Mouse (Mus musculus) kidney, postnatal 0 days (tissue): ENCODE results near the gene Tmem169. TPM values are rescaled to one million over a fixed set of nuclear protein-coding genes. Genes with fewer than 3 reads are reported as not detected.

Experiments used
- ATAC-seq: fragments of 200-750 bp; cut with Nextera tagmentation; replicated peaks from 2 replicates; pipeline ENCODE4 v1.8.0; 2017; ENCODE audit warnings: low read depth, moderate number of reproducible peaks, moderate TSS enrichment, moderate library complexity; ENCODE audit not compliant: low FRiP score
- DNase-seq: peaks from one replicate; pipeline ENCODE4 v3.0.0-alpha.2; 2016; ENCODE audit warnings: low spot score
- H3K27ac ChIP-seq: fragments of 300-500 bp; sonication (generic); 2 replicates; pipeline ENCODE4 v1.5.1; 2014; ENCODE audit warnings: mild to moderate bottlenecking
- H3K27me3 ChIP-seq: fragments of 300-500 bp; sonication (generic); 2 replicates; pipeline ENCODE4 v1.6.1; 2014; ENCODE audit warnings: low read length, mixed read lengths; ENCODE audit not compliant: insufficient read depth
- H3K36me3 ChIP-seq: fragments of 300-500 bp; sonication (generic); 2 replicates; pipeline ENCODE4 v1.6.1; 2014; ENCODE audit warnings: low read length, mixed read lengths; ENCODE audit not compliant: insufficient read depth
- H3K4me1 ChIP-seq: fragments of 300-500 bp; sonication (generic); replicated peaks from 2 replicates; pipeline ENCODE4 v1.6.1; 2014; ENCODE audit warnings: antibody characterized with exemption, low read length, mixed read lengths; ENCODE audit not compliant: insufficient read depth
- H3K4me2 ChIP-seq: fragments of 300-500 bp; sonication (generic); 2 replicates; pipeline ENCODE4 v1.6.1; 2014; ENCODE audit warnings: mild to moderate bottlenecking, low read length, moderate library complexity, mixed read lengths
- H3K4me3 ChIP-seq: fragments of 300-500 bp; sonication (generic); replicated peaks from 2 replicates; pipeline ENCODE4 v1.5.1; 2014; ENCODE audit warnings: low read depth, low read length
- H3K9ac ChIP-seq: fragments of 300-500 bp; sonication (generic); 2 replicates; pipeline ENCODE4 v1.6.1; 2014; ENCODE audit warnings: low read depth, low read length
- H3K9me3 ChIP-seq: fragments of 300-500 bp; sonication (generic); replicated peaks from 2 replicates; pipeline ENCODE4 v1.6.1; 2016; ENCODE audit warnings: low read length, inconsistent platforms, mixed read lengths
- CTCF ChIP-seq: IDR thresholded peaks from 2 replicates; pipeline ENCODE4 v1.5.1; 2016; ENCODE audit warnings: antibody characterized with exemption, low read depth, mild to moderate bottlenecking, moderate library complexity
- WGBS: fragments of 180-500 bp; shearing (Covaris S2); extraction: QIAGEN DNeasy Blood & Tissue Kit; methylation state at CpG from one replicate; pipeline ENCODE4 v1.1.7; 2014; 5-methylcytosine and 5-hydroxymethylcytosine counted together
- polyA plus RNA-seq: library from polyadenylated mRNA; unstranded; fragments of >200 nt; fragmentation: Nextera tagmentation; extraction: Ambion mirVana; gene quantifications from 2 replicates; pipeline ENCODE4 v1.2.1, GENCODE M21; 2015

Tmem169 gene
- polyA plus RNA-seq, 1 experiment from 2014 or later = 4.8 TPM

DNA sequence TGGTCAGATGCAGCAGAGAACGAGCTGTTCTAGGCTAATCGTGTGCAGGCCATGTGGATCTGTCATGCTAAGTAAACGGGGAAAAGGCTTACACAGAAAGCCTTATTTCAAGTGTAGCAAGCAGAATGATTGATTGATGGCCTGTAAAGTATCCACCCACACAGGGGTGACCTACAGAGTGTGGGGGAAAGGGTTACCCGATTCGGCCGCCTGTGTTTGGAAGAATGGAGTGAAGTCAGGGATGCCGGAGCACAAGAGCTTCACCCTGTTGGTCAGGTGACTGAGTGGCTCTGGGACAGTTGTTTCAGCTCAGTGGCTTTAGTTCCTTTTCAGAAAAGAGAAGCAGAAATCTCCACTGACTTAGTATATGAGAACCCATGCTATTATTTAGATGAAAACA, 32.7 kb downstream of the Tmem169 start:
- no peak overlapping the region for H3K9ac ChIP-seq
- no peak overlapping the region for H3K4me2 ChIP-seq
- no peak overlapping the region for H3K27ac ChIP-seq
- no peak for ATAC-seq
- H3K4me3 ChIP-seq = no peak overlapping the region
- WGBS = 39% methylated on average over 7 of the region's 7 CpGs
- H3K36me3 ChIP-seq = peaks cover 26% of the 10 kb centered on the region
- no peak for DNase-seq
- H3K4me1 ChIP-seq = no peaks in the 10 kb centered on the region
- H3K27me3 ChIP-seq = no peaks in the 10 kb centered on the region
- no peak for TF ChIP-seq CTCF
- H3K9me3 ChIP-seq = no peaks in the 10 kb centered on the region

GRCm38 (mm10) chr1:72320759-72321158, 36.6 kb downstream of the Tmem169 start:
- Histone ChIP-seq H3K9me3 (no peaks in the 10 kb centered on the region), H3K36me3 (peaks cover 29% of the 10 kb centered on the region), H3K27me3 (no peaks in the 10 kb centered on the region), H3K9ac (no peak overlapping the region), H3K4me2 (no peak overlapping the region), H3K4me3 (no peak overlapping the region), H3K4me1 (no peaks in the 10 kb centered on the region), H3K27ac (no peak overlapping the region)
- 84% methylated on average over 5 of the region's 5 CpGs for WGBS
- no peak for ATAC-seq
- DNase-seq = no peak
- TF ChIP-seq CTCF = no peak

GRCm38 (mm10) chr1:72323248-72323647, 39.1 kb downstream of the Tmem169 start:
- H3K27ac ChIP-seq = no peak overlapping the region
- H3K9me3 ChIP-seq = no peaks in the 10 kb centered on the region
- TF ChIP-seq CTCF = no peak
- H3K4me2 ChIP-seq = no peak overlapping the region
- no peaks in the 10 kb centered on the region for H3K27me3 ChIP-seq
- H3K9ac ChIP-seq = no peak overlapping the region
- no peaks in the 10 kb centered on the region for H3K4me1 ChIP-seq
- no peak overlapping the region for H3K4me3 ChIP-seq
- peaks cover 28% of the 10 kb centered on the region; the same call in 1 of the 2 replicates for H3K36me3 ChIP-seq
- DNase-seq (no peak), ATAC-seq (no peak)
- WGBS = 82% methylated on average over 4 of the region's 4 CpGs

GRCm38 (mm10) chr1:72326162-72326821, 42.1 kb downstream of the Tmem169 start:
- WGBS = 96% methylated on average over 11 of the region's 11 CpGs
- ATAC-seq (no peak), DNase-seq (no peak)
- no peak overlapping the region for H3K4me2 ChIP-seq
- no peak overlapping the region for H3K9ac ChIP-seq
- no peak overlapping the region for H3K4me3 ChIP-seq
- no peak for TF ChIP-seq CTCF
- no peaks in the 10 kb centered on the region for H3K27me3 ChIP-seq
- H3K36me3 ChIP-seq = peaks cover 40% of the 10 kb centered on the region; the same call in 1 of the 2 replicates
- no peak overlapping the region for H3K27ac ChIP-seq
- H3K9me3 ChIP-seq = no peaks in the 10 kb centered on the region
- no peaks in the 10 kb centered on the region for H3K4me1 ChIP-seq

DNA sequence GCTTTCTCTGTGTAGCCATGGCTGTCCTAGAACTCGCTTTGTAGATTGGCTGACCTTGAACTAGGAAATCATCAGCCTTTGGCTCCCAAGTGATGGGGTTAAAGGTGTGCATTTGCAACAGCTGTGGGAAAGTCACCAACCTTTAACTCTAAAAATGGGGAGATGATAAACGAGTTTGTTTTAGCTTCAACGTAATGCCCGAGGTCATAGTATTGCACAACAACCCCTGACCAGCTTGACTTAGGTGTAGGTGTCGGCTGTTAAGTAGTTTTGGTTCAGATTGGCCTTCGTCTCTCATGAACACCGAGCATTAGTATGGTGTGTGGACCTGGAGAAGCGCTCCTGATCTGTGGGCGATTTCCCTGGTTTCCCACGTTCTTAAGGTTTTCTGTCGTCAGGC, 50.6 kb downstream of the Tmem169 start:
- Histone ChIP-seq H3K27ac (no peak overlapping the region), H3K4me1 (no peaks in the 10 kb centered on the region), H3K27me3 (no peaks in the 10 kb centered on the region), H3K9me3 (no peaks in the 10 kb centered on the region), H3K4me2 (no peak overlapping the region), H3K9ac (no peak overlapping the region), H3K4me3 (no peak overlapping the region), H3K36me3 (peaks cover 38% of the 10 kb centered on the region)
- WGBS = 92% methylated on average over 11 of the region's 11 CpGs
- ATAC-seq (no peak), DNase-seq (no peak)
- TF ChIP-seq CTCF = no peak

DNA sequence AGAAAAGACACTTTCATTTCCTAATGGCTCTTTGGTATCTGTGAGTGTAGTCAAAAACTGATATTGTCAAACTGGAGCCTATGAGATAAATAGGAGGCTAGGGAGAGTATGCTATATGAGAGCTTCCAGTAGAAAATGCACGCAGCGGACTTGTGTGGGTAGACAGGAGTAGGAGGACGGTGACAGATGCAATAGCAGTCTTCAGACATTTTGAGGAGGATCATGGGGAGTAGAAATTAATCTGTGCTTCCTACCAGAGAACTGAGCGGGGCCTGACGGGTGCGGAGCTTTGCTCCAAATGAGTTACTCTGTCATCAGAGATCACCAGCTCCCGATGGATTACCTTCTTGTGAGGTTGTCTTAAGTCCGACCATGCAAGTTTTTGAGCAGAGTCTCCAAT, 52.6 kb downstream of the Tmem169 start:
- H3K9me3 ChIP-seq = no peaks in the 10 kb centered on the region
- TF ChIP-seq CTCF = no peak
- peaks cover 33% of the 10 kb centered on the region for H3K36me3 ChIP-seq
- no peak overlapping the region for H3K4me2 ChIP-seq
- H3K4me3 ChIP-seq = no peak overlapping the region
- H3K27ac ChIP-seq = no peak overlapping the region
- DNase-seq (no peak), ATAC-seq (no peak)
- no peaks in the 10 kb centered on the region for H3K4me1 ChIP-seq
- no peak overlapping the region for H3K9ac ChIP-seq
- WGBS = 95% methylated on average over 8 of the region's 8 CpGs
- no peaks in the 10 kb centered on the region for H3K27me3 ChIP-seq

DNA sequence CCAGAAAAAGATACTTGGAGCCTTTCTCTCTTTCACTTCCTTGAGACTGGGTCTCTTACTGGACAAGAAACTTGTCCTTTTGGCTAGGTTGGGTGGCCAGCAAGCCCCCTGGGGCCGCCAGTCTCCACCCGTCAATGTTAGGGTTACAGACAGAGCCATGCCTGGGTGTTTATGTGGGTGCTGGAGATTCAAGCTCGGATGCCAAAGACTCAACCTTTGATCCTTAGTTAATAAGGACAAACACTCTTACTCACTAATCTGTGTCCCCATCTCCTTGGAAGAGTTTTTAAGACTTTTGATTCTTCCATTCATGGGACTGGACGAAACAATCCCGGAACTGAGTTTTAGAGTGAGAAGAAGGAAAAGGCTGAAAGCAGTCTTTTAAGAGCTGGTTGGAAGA, 54.2 kb downstream of the Tmem169 start:
- H3K9me3 ChIP-seq = no peaks in the 10 kb centered on the region
- H3K4me3 ChIP-seq = no peak overlapping the region
- no peak for ATAC-seq
- H3K27ac ChIP-seq = no peak overlapping the region
- no peak overlapping the region for H3K9ac ChIP-seq
- no peak for TF ChIP-seq CTCF
- no peaks in the 10 kb centered on the region for H3K27me3 ChIP-seq
- H3K36me3 ChIP-seq = peaks cover 38% of the 10 kb centered on the region
- no peak for DNase-seq
- H3K4me1 ChIP-seq = no peaks in the 10 kb centered on the region
- WGBS = 93% methylated on average over 5 of the region's 5 CpGs
- H3K4me2 ChIP-seq = no peak overlapping the region
